Mouse (Mus musculus): ENCODE results near the gene Ddx39b.
A peak's percentile ranks its signal among the peaks of the same experiment; 100 is the strongest.

Gene Ddx39b

GRCm38 (mm10) chr17:35241305-35242014 lies at the start of gene Ddx39b:
Ddx39b (plus strand) TSS chr17:35241746.
- peak; percentile 95 to 98 for DNase-seq

GRCm38 (mm10) chr17:35192924-35193323 lies 48.6 kb upstream of the Ddx39b start:
- no peak for DNase-seq

- peak in 1 of 2 experiments; percentile 26 for DNase-seq
Measured at GRCm38 (mm10) chr17:35193881-35194843, 47.4 kb upstream of the Ddx39b start, which contains the start of gene Ltb. Ltb (plus strand) TSS chr17:35194439.

GRCm38 (mm10) chr17:35194844-35195630 lies 46.5 kb upstream of the Ddx39b start:
- no peak for DNase-seq

- peak; percentile 87 to 91 for DNase-seq
Measured at GRCm38 (mm10) chr17:35195631-35196320, 45.8 kb upstream of the Ddx39b start.

- no peak for DNase-seq
Measured at GRCm38 (mm10) chr17:35196321-35196641, 45.3 kb upstream of the Ddx39b start.

- DNase-seq: no peak
Measured at GRCm38 (mm10) chr17:35197126-35197525, 44.4 kb upstream of the Ddx39b start.

- no peak for DNase-seq
Measured at GRCm38 (mm10) chr17:35198029-35198428, 43.5 kb upstream of the Ddx39b start.

GRCm38 (mm10) chr17:35198946-35199345 lies 42.6 kb upstream of the Ddx39b start:
- no peak for DNase-seq

- DNase-seq: no peak
Measured at GRCm38 (mm10) chr17:35200398-35200797, 41.1 kb upstream of the Ddx39b start.

GRCm38 (mm10) chr17:35201128-35201527 lies 40.4 kb upstream of the Ddx39b start:
- DNase-seq: no peak

- DNase-seq: peak; percentile 56 to 72
Measured at GRCm38 (mm10) chr17:35201787-35202186, 39.8 kb upstream of the Ddx39b start, which contains the start of gene Tnf. Tnf (minus strand) TSS chr17:35202007.

GRCm38 (mm10) chr17:35202442-35202841 lies 39.1 kb upstream of the Ddx39b start:
- DNase-seq: no peak

- DNase-seq: no peak
Measured at GRCm38 (mm10) chr17:35204494-35205379, 36.8 kb upstream of the Ddx39b start, which contains the start of gene Lta. Lta (minus strand) TSS chr17:35205351.

- no peak for DNase-seq
Measured at GRCm38 (mm10) chr17:35205380-35205769, 36.2 kb upstream of the Ddx39b start.

GRCm38 (mm10) chr17:35209785-35210535 lies 31.6 kb upstream of the Ddx39b start:
- DNase-seq: no peak

- DNase-seq: no peak
Measured at GRCm38 (mm10) chr17:35210593-35210992, 31.0 kb upstream of the Ddx39b start.

- DNase-seq: no peak
Measured at GRCm38 (mm10) chr17:35213071-35213470, 28.5 kb upstream of the Ddx39b start.

GRCm38 (mm10) chr17:35218516-35219193 lies 22.9 kb upstream of the Ddx39b start:
- DNase-seq: peak; percentile 45 to 64

GRCm38 (mm10) chr17:35219601-35220041 lies 21.9 kb upstream of the Ddx39b start:
- DNase-seq: no peak

Measured in kidney, postnatal 4 days (tissue).